ENCODE assay signal across 9 mouse cellular contexts in the genomic region with DNA sequence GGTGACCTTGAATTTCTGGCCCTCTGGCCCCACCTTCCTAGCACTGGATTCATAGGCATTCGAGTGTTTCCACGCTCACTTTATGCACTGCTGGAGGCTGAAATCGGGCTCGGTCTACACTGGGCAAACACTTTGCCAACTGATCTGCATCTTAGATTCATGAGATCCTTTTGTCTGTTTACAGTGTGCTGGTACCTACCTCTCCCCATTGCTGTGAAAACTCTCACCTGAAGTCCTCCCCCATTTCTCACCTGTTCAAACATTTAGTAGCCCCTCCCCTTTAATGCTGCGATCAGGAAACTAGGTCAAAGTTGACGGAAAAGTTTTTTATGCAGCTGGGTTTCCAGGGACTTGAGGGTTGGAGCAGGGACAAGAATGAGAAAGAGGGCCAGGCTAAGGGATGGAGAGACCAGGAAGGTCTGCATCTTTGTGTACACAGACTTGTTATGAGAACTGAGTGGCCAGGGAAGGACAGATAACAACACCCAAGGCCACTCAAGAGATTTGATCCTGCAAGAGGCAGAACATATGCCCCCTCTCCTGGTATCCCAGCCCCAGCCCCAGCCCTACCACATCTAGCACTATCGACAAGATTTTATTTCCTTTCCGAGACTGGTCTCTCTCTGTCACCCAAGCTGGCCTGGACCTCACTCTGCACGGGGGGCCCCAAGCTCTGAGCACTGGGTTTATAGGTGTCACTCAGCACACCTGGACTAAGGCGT. TPM values are rescaled to one million over a fixed set of nuclear protein-coding genes. Genes with fewer than 3 reads are reported as not detected.
A peak's percentile ranks its signal among the peaks of the same experiment; 100 is the strongest.
DNase-seq lines count a peak whose midpoint lies in the region; ATAC-seq and TF ChIP-seq lines count a peak whose summit lies in the region.
"Had no signal": no experiment of that assay in that cellular context is flagged by ENCODE, and none has a peak within 500 bp of the region (broad histone marks: within the 10 kb centered on the region; RNA-seq: fewer than 3 reads in every experiment).

No protein-coding gene starts in this region.

- 74% methylated on average over 10 of the region's 10 CpGs for WGBS in midbrain, postnatal 0 days
- 83% methylated on average over 10 of the region's 10 CpGs for WGBS in midbrain, embryonic 14.5 days
- 20% methylated on average over 10 of the region's 10 CpGs for WGBS in heart, postnatal 0 days
- WGBS in liver, embryonic 12.5 days (ENCODE audit: insufficient replicate concordance), result 39% methylated on average over 10 of the region's 10 CpGs
- WGBS in stomach, embryonic 15.5 days, result 42% methylated on average over 10 of the region's 10 CpGs

- no peak for TF ChIP-seq CTCF in midbrain, postnatal 0 days (IDR thresholded peaks at IDR 0.05)
- no peak for TF ChIP-seq CTCF in heart, postnatal 0 days (IDR thresholded peaks at IDR 0.05; ENCODE audit: low read depth)

- no peak for DNase-seq in midbrain, postnatal 0 days (ENCODE audit: low spot score)
- no peak for DNase-seq in midbrain, embryonic 14.5 days
- DNase-seq in heart, postnatal 0 days (ENCODE audit: low spot score), result peak; percentile 80
- no peak for DNase-seq in B cell, adult 2 months
- no peak for DNase-seq in ovary, postnatal 10 days (ENCODE audit: low spot score)
- no peak for DNase-seq in thymus, adult 18-20 months

- H3K27ac ChIP-seq in midbrain, postnatal 0 days (ENCODE audit: low read depth, low read length), result no peak overlapping the region
- H3K27ac ChIP-seq in midbrain, embryonic 14.5 days (replicated peaks; ENCODE audit: low read depth, low read length), result no peak overlapping the region
- H3K27ac ChIP-seq in heart, postnatal 0 days (ENCODE audit: low read depth), result peak overlapping the region; percentile 96
- H3K27ac ChIP-seq in liver, embryonic 12.5 days, result peak overlapping the region; percentile 67
- peak overlapping the region; percentile 83 for H3K27ac ChIP-seq in stomach, embryonic 15.5 days

- no peak overlapping the region for H3K4me3 ChIP-seq in midbrain, postnatal 0 days (ENCODE audit: low read depth, low read length)
- H3K4me3 ChIP-seq in midbrain, embryonic 14.5 days (replicated peaks; ENCODE audit: low read depth, low read length), result no peak overlapping the region
- H3K4me3 ChIP-seq in heart, postnatal 0 days (ENCODE audit: low read depth, low read length), result no peak overlapping the region
- H3K4me3 ChIP-seq in liver, embryonic 12.5 days, result no peak overlapping the region
- no peak overlapping the region for H3K4me3 ChIP-seq in stomach, embryonic 15.5 days (replicated peaks)

- no peak; the same call in 1 of the 2 replicates for TF ChIP-seq EP300 in heart, postnatal 0 days (IDR thresholded peaks at IDR 0.05; ENCODE audit: low read depth)

- no peaks in the 10 kb centered on the region for H3K9me3 ChIP-seq in midbrain, postnatal 0 days (ENCODE audit: low read length)
- H3K9me3 ChIP-seq in midbrain, embryonic 14.5 days (ENCODE audit: control insufficient read depth, low read length), result no peaks in the 10 kb centered on the region
- no peaks in the 10 kb centered on the region for H3K9me3 ChIP-seq in heart, postnatal 0 days (replicated peaks; ENCODE audit: control insufficient read depth, low read length)
- no peaks in the 10 kb centered on the region for H3K9me3 ChIP-seq in liver, embryonic 12.5 days (replicated peaks)
- H3K9me3 ChIP-seq in stomach, embryonic 15.5 days, result no peaks in the 10 kb centered on the region

- peaks cover 12% of the 10 kb centered on the region; the same call in 1 of the 2 replicates for H3K4me1 ChIP-seq in midbrain, postnatal 0 days (ENCODE audit: insufficient read depth, low read length)
- H3K4me1 ChIP-seq in midbrain, embryonic 14.5 days (ENCODE audit: control insufficient read depth, insufficient read depth, low read length), result peaks cover 27% of the 10 kb centered on the region
- peaks cover 26% of the 10 kb centered on the region for H3K4me1 ChIP-seq in heart, postnatal 0 days (ENCODE audit: control insufficient read depth, insufficient read depth)
- H3K4me1 ChIP-seq in liver, embryonic 12.5 days, result peaks cover 69% of the 10 kb centered on the region
- peaks cover 34% of the 10 kb centered on the region for H3K4me1 ChIP-seq in stomach, embryonic 15.5 days

- no peak overlapping the region for H3K4me2 ChIP-seq in midbrain, postnatal 0 days (ENCODE audit: low read depth, low read length, poor library complexity, severe bottlenecking)
- no peak overlapping the region for H3K4me2 ChIP-seq in midbrain, embryonic 14.5 days (ENCODE audit: low read length)
- H3K4me2 ChIP-seq in heart, postnatal 0 days (ENCODE audit: low read depth, low read length), result peak overlapping the region; percentile 3; the same call in 1 of the 2 replicates
- peak overlapping the region; percentile 49 for H3K4me2 ChIP-seq in liver, embryonic 12.5 days
- H3K4me2 ChIP-seq in stomach, embryonic 15.5 days, result peak overlapping the region; percentile 24; the same call in 1 of the 2 replicates

- 0 out of 2 replicates have a peak, but pooled peaks have one; percentile 25 for ATAC-seq in midbrain, postnatal 0 days (ENCODE audit: low FRiP score)
- no peak for ATAC-seq in midbrain, embryonic 14.5 days (ENCODE audit: low FRiP score, low TSS enrichment)
- ATAC-seq in heart, postnatal 0 days (ENCODE audit: insufficient read depth, low read depth), result peak; percentile 19
- peak; percentile 45 for ATAC-seq in liver, embryonic 12.5 days
- ATAC-seq in stomach, embryonic 15.5 days (ENCODE audit: insufficient read depth, low FRiP score, low read depth), result peak; percentile 54

- peaks cover 17% of the 10 kb centered on the region for H3K36me3 ChIP-seq in midbrain, postnatal 0 days (ENCODE audit: insufficient read depth, low read length)
- H3K36me3 ChIP-seq in midbrain, embryonic 14.5 days (ENCODE audit: control insufficient read depth, insufficient read depth, low read length), result peaks cover 22% of the 10 kb centered on the region
- H3K36me3 ChIP-seq in heart, postnatal 0 days (replicated peaks; ENCODE audit: control insufficient read depth, insufficient read depth, low read length), result peaks cover 25% of the 10 kb centered on the region
- peaks cover 25% of the 10 kb centered on the region for H3K36me3 ChIP-seq in liver, embryonic 12.5 days
- peaks cover 20% of the 10 kb centered on the region for H3K36me3 ChIP-seq in stomach, embryonic 15.5 days

- no peaks in the 10 kb centered on the region for H3K27me3 ChIP-seq in midbrain, postnatal 0 days (ENCODE audit: insufficient read depth, low read length)
- H3K27me3 ChIP-seq in midbrain, embryonic 14.5 days (ENCODE audit: control insufficient read depth, insufficient read depth, low read length), result no peaks in the 10 kb centered on the region
- H3K27me3 ChIP-seq in heart, postnatal 0 days (ENCODE audit: control insufficient read depth, insufficient read depth, low read length), result no peaks in the 10 kb centered on the region
- H3K27me3 ChIP-seq in liver, embryonic 12.5 days (replicated peaks), result no peaks in the 10 kb centered on the region
- H3K27me3 ChIP-seq in stomach, embryonic 15.5 days (replicated peaks), result no peaks in the 10 kb centered on the region

- H3K9ac ChIP-seq in midbrain, postnatal 0 days (replicated peaks; ENCODE audit: low read length, poor library complexity, severe bottlenecking), result no peak overlapping the region
- no peak overlapping the region for H3K9ac ChIP-seq in midbrain, embryonic 14.5 days (replicated peaks; ENCODE audit: low read length)
- 0 out of 2 replicates have a peak overlapping the region, but pooled peaks have one; percentile 0 for H3K9ac ChIP-seq in heart, postnatal 0 days (replicated peaks; ENCODE audit: low read depth, low read length)
- no peak overlapping the region; the same call in 1 of the 2 replicates for H3K9ac ChIP-seq in liver, embryonic 12.5 days
- no peak overlapping the region for H3K9ac ChIP-seq in stomach, embryonic 15.5 days

RNA-seq across cellular contexts. Expression of a gene that starts 6.3 kb away (rescaled TPM):
- total RNA-seq in midbrain, postnatal 0 days (2014; rRNA removed), result 145 and 222 TPM in 2 replicates
- 108 and 116 TPM in 2 replicates for polyA plus RNA-seq in midbrain, postnatal 0 days (2015; fragmentation: Nextera tagmentation; extraction: Ambion mirVana)
- 45.0 and 60.1 TPM in 2 replicates for polyA plus RNA-seq in midbrain, embryonic 14.5 days (2014; fragmentation: Nextera tagmentation; extraction: Ambion mirVana)
- total RNA-seq in heart, postnatal 0 days (2014; rRNA removed; ENCODE audit: low replicate concordance), result 1,058 and 1,196 TPM in 2 replicates
- 332 and 600 TPM in 2 replicates for polyA plus RNA-seq in heart, postnatal 0 days (2015; fragmentation: Nextera tagmentation; extraction: Ambion mirVana)
- 28.6 and 29.9 TPM in 2 replicates for polyA plus RNA-seq in liver, embryonic 12.5 days (2016; fragmentation: Nextera tagmentation; extraction: Ambion mirVana)
- polyA plus RNA-seq in stomach, embryonic 15.5 days (2015; fragmentation: Nextera tagmentation; extraction: Ambion mirVana), result 140 and 159 TPM in 2 replicates

RNA-seq across cellular contexts. Expression of a gene that starts 12.7 kb away (rescaled TPM):
- not detected in 2 replicates for total RNA-seq in midbrain, postnatal 0 days (2014; rRNA removed)
- 0.52 TPM in 1 of 2 replicates, not detected in the other for polyA plus RNA-seq in midbrain, postnatal 0 days (2015; fragmentation: Nextera tagmentation; extraction: Ambion mirVana)
- 0.43 and 0.45 TPM in 2 replicates for polyA plus RNA-seq in midbrain, embryonic 14.5 days (2014; fragmentation: Nextera tagmentation; extraction: Ambion mirVana)
- not detected in 2 replicates for total RNA-seq in heart, postnatal 0 days (2014; rRNA removed; ENCODE audit: low replicate concordance)
- 1.1 and 1.2 TPM in 2 replicates for polyA plus RNA-seq in heart, postnatal 0 days (2015; fragmentation: Nextera tagmentation; extraction: Ambion mirVana)
- 0.24 and 0.26 TPM in 2 replicates for polyA plus RNA-seq in liver, embryonic 12.5 days (2016; fragmentation: Nextera tagmentation; extraction: Ambion mirVana)
- polyA plus RNA-seq in stomach, embryonic 15.5 days (2015; fragmentation: Nextera tagmentation; extraction: Ambion mirVana), result 1.6 and 1.8 TPM in 2 replicates
- total RNA-seq: left cerebral cortex, postnatal 14 days had no signal

RNA-seq across cellular contexts. Expression of a gene that starts 29.9 kb away (rescaled TPM):
- total RNA-seq in midbrain, postnatal 0 days (2014; rRNA removed), result 13.2 and 16.2 TPM in 2 replicates
- 29.4 and 32.0 TPM in 2 replicates for polyA plus RNA-seq in midbrain, postnatal 0 days (2015; fragmentation: Nextera tagmentation; extraction: Ambion mirVana)
- 14.8 and 17.1 TPM in 2 replicates for polyA plus RNA-seq in midbrain, embryonic 14.5 days (2014; fragmentation: Nextera tagmentation; extraction: Ambion mirVana)
- total RNA-seq in heart, postnatal 0 days (2014; rRNA removed; ENCODE audit: low replicate concordance), result 10.3 and 13.1 TPM in 2 replicates
- polyA plus RNA-seq in heart, postnatal 0 days (2015; fragmentation: Nextera tagmentation; extraction: Ambion mirVana), result 37.1 and 38.7 TPM in 2 replicates
- polyA plus RNA-seq in liver, embryonic 12.5 days (2016; fragmentation: Nextera tagmentation; extraction: Ambion mirVana), result 16.7 and 19.8 TPM in 2 replicates
- 35.3 and 37.3 TPM in 2 replicates for polyA plus RNA-seq in stomach, embryonic 15.5 days (2015; fragmentation: Nextera tagmentation; extraction: Ambion mirVana)

RNA-seq across cellular contexts. Expression of a gene that starts 32.4 kb away (rescaled TPM):
- 21.5 and 32.7 TPM in 2 replicates for total RNA-seq in midbrain, postnatal 0 days (2014; rRNA removed)
- polyA plus RNA-seq in midbrain, postnatal 0 days (2015; fragmentation: Nextera tagmentation; extraction: Ambion mirVana), result 16.3 and 21.0 TPM in 2 replicates
- 12.0 and 13.7 TPM in 2 replicates for polyA plus RNA-seq in midbrain, embryonic 14.5 days (2014; fragmentation: Nextera tagmentation; extraction: Ambion mirVana)
- 1.2 and 5.3 TPM in 2 replicates for total RNA-seq in heart, postnatal 0 days (2014; rRNA removed; ENCODE audit: low replicate concordance)
- 6.0 and 6.8 TPM in 2 replicates for polyA plus RNA-seq in heart, postnatal 0 days (2015; fragmentation: Nextera tagmentation; extraction: Ambion mirVana)
- 0.33 and 0.44 TPM in 2 replicates for polyA plus RNA-seq in liver, embryonic 12.5 days (2016; fragmentation: Nextera tagmentation; extraction: Ambion mirVana)
- 2.2 and 2.5 TPM in 2 replicates for polyA plus RNA-seq in stomach, embryonic 15.5 days (2015; fragmentation: Nextera tagmentation; extraction: Ambion mirVana)

RNA-seq across cellular contexts. Expression of a gene that starts 36.9 kb away (rescaled TPM):
- 38.0 and 52.9 TPM in 2 replicates for total RNA-seq in midbrain, postnatal 0 days (2014; rRNA removed)
- 3.2 TPM in 2 replicates for polyA plus RNA-seq in midbrain, postnatal 0 days (2015; fragmentation: Nextera tagmentation; extraction: Ambion mirVana)
- polyA plus RNA-seq in midbrain, embryonic 14.5 days (2014; fragmentation: Nextera tagmentation; extraction: Ambion mirVana), result 6.7 and 7.5 TPM in 2 replicates
- 33.1 and 50.6 TPM in 2 replicates for total RNA-seq in heart, postnatal 0 days (2014; rRNA removed; ENCODE audit: low replicate concordance)
- 3.6 and 5.1 TPM in 2 replicates for polyA plus RNA-seq in heart, postnatal 0 days (2015; fragmentation: Nextera tagmentation; extraction: Ambion mirVana)
- polyA plus RNA-seq in liver, embryonic 12.5 days (2016; fragmentation: Nextera tagmentation; extraction: Ambion mirVana), result 0.92 and 1.2 TPM in 2 replicates
- 6.4 and 6.9 TPM in 2 replicates for polyA plus RNA-seq in stomach, embryonic 15.5 days (2015; fragmentation: Nextera tagmentation; extraction: Ambion mirVana)

Comparison
In these comparisons a context has a peak if more than half of its experiments do, and no peak if none do; other contexts are left out.
1. H3K27ac ChIP-seq: peak in heart, postnatal 0 days (single experiment), liver, embryonic 12.5 days (single experiment) and stomach, embryonic 15.5 days (single experiment); none in midbrain, postnatal 0 days (single experiment) and midbrain, embryonic 14.5 days (single experiment).
2. H3K4me2 ChIP-seq: peak in heart, postnatal 0 days (single experiment), liver, embryonic 12.5 days (single experiment) and stomach, embryonic 15.5 days (single experiment); none in midbrain, postnatal 0 days (single experiment) and midbrain, embryonic 14.5 days (single experiment).